Mouse (Mus musculus): ENCODE measurements around the gene Tmcc3.

Gene Tmcc3

GRCm38 (mm10) chr10:94477366-94478225 lies 165.8 kb downstream of the Tmcc3 start:
- no peak for DNase-seq

- DNase-seq = peak; percentile 51
Measured at GRCm38 (mm10) chr10:94479646-94480045, 167.9 kb downstream of the Tmcc3 start.

GRCm38 (mm10) chr10:94480380-94481101 lies 168.8 kb downstream of the Tmcc3 start:
- peak; percentile 44 for DNase-seq

GRCm38 (mm10) chr10:94481613-94482012 lies 169.9 kb downstream of the Tmcc3 start:
- no peak for DNase-seq

GRCm38 (mm10) chr10:94486179-94486578 lies 174.4 kb downstream of the Tmcc3 start:
- no peak for DNase-seq

DNA sequence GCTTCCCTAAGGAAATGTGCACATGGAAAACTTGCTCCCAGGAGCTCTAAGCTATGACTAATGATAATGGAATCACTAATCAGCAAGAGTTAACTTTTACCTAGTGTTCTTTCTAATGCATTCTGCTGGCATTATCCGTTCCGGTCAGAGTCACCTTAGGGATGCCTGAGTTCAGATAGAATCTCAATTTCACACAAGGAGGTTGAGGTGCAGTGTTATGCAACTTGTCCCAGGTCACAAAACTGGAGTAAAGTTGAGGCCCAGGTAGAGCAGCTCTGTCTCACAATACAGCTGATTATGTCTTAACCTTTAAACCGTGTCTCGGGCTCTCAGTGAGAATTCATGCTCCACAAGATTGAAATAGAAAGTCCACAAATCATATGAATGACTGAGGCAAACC lies 177.8 kb downstream of the Tmcc3 start:
- no peak for DNase-seq

- no peak for DNase-seq
Measured at GRCm38 (mm10) chr10:94491006-94491405, 179.3 kb downstream of the Tmcc3 start.

- peak; percentile 65 for DNase-seq
Measured at GRCm38 (mm10) chr10:94494403-94494846, 182.7 kb downstream of the Tmcc3 start.

DNA sequence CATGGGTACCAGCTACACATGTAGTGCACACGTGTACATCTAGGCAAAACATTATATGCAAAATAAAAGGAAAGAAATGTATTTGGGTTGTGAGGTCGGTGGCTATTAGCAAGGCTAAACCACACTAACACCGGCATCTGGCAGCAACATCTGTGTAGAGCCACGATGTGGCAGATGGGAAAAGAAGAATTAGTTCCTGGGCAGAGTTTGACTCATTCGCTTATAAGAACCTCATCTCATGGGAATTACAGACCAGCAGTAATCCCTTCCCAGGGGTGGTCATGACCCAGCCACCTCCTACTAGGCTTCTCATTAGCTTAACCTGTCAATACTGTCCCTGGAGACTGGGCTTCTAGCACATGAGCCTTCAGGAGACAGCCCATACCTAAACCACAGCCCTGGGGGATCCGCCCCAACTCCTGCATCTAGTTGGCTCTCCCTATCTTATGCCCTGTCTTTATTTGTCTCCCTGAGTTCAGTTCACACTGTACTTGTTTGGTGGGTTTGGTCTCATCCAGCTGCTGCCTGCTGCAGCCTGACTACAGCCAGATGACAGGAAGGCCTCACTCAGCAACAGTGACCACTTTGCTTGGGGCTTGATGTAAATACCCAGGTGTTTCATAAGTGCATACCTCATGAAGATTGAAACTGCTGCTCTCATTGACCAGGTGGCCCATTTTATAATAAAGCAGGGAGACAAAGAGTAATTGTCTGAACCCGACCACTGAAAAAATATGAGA lies 183.9 kb downstream of the Tmcc3 start:
- DNase-seq = no peak

GRCm38 (mm10) chr10:94496826-94497440 lies 185.2 kb downstream of the Tmcc3 start:
- DNase-seq = no peak

- DNase-seq = no peak
Measured at GRCm38 (mm10) chr10:94500210-94500876, 188.6 kb downstream of the Tmcc3 start.

- DNase-seq = no peak
Measured at GRCm38 (mm10) chr10:94500877-94501273, 189.1 kb downstream of the Tmcc3 start.

DNA sequence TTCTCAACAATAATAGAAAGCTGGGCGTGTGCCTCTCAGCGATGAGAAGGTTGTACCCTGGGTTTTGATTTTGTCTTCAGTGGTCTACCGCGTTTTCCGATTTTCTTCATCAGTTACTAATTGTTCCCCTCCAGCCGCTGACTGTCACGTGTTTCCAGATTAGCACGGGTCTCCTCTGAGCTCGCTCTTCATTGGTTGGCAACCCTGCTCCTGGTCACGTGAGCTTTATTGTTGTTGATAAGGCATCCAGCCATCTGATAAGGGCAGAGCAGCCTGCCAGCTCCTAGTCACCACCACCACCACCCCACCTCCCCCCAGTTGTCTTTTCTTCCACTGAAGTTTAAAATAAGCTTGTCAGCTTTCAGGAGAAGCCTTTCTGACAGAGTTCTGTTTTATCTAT lies 190.0 kb downstream of the Tmcc3 start:
- no peak for DNase-seq

DNA sequence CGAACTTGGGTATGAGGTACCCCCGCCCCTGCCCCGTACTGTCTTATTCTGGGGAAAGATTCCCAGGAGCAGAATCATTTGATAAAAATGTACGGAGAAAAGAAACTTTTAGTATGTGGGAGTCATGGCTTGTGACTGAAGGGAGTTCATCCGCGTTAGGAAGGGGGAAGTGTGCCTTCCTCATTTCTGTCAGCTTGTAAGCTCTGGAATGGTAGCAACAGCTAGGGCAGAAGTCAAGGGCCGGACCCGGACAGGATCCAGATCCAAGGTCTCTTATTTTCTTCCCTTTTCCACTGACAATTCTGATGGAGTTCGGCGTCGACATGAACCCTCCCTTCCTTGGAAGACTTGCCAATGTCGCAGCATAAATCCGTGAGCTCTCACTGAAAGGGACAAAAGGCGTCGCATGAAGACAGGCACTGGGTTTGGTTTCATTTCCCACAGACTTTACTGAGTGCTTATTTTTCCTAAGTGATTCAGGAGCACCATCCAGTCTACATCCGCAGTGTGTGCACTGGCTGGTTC lies 193.6 kb downstream of the Tmcc3 start:
- DNase-seq = peak; percentile 19

GRCm38 (mm10) chr10:94508863-94509262 lies 197.1 kb downstream of the Tmcc3 start:
- no peak for DNase-seq

DNA sequence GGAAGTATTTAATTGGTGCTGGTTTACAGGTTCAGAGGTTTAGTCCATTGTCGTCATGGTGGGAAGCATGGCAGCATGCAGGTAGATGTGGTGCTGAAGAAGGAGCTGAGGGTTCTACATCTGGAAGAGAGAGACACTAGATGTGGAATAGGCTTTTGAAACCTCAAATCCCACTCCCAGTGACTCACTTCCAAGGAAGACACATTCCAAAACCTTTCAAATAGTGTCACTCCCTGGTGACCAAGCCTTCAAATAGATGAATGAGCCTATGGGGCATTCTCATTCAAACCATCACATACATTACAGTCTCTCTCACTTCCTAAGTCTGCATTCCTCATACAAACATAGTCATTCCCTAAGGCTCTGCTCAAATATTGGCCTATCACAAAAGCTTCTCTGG lies 201.0 kb downstream of the Tmcc3 start:
- no peak for DNase-seq

DNA sequence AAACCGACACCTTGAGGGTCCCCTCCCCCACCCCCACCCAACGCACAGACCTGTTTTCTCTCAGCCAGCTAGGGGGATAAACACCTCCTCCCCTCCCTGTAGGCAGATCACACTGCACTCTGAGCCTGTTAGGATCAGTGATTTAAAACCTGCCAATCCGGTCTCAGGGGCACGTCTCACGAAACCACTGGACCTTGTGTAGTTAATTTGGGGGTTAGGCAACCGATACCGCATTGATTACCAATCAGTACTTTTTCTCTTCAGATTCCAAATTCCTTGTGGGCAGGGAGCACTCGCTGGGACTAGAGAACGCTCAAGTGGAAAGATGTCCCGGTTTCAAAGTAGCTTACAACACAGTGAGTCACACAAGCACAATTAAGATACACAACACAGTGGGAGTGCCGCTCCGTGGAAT lies 202.3 kb downstream of the Tmcc3 start:
- no peak for DNase-seq

- peak; percentile 81 for DNase-seq
Measured at GRCm38 (mm10) chr10:94514506-94515178, 202.9 kb downstream of the Tmcc3 start.

GRCm38 (mm10) chr10:94515179-94515545 lies 203.4 kb downstream of the Tmcc3 start:
- DNase-seq = peak; percentile 85

DNA sequence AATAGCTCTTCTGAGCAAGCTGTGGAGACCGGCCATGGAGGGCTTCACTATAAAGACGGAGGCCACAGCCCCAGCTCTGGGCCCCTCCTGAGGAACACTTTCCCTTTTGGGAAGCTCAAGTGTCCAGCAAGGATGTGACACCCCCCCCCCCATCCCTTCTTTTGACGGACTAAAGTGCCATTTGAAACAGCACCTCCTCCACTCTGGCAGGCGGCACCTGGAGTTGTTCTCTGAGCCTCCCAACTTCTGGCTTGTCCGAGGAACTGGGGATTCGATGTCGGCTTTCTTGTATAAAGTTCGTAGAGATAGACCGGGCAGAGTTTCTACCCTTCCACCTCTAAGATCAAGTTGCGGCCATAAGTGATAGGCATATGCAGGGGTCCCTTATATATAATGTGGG lies 203.8 kb downstream of the Tmcc3 start:
- no peak for DNase-seq

DNA sequence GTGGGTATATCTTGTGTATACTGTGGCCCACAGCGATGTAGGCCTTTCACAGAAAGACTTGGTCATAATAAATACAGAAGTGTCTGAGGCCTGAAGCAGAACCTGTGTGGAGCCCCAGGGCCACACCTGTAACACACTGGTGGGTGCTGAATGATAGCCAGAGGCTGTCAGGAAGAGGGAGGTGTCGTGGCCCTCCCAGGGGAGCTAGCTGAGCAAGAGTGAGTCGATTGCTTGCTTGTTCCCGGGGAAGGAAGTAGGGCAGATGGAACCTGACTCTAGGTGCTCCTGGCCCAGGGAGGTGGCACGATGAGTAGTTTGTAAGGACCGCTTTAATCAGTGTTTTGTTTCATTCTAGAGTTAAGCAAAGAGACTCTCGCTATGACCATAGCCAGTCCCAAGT lies 208.1 kb downstream of the Tmcc3 start:
- no peak for DNase-seq

All from kidney, postnatal 10 days (tissue).